Mouse (Mus musculus) CH12.LX (cell line): ENCODE data around the gene Rap1a.

Experiments
- CTCF ChIP-seq, 2 experiments: IDR thresholded peaks in 1 of 2; conservative IDR thresholded peaks in 1 of 2; 2 replicates each; pipeline ENCODE4 v1.5.1; 2011 to 2012; ENCODE audit warnings: low read depth in 2 of 2, low read length in 2 of 2, improper control_type of control experiment in 1 of 2, inconsistent platforms in 1 of 2, mild to moderate bottlenecking in 1 of 2, moderate library complexity in 1 of 2
- POLR2AphosphoS2 ChIP-seq: IDR thresholded peaks from 2 replicates; pipeline ENCODE4 v1.6.1; 2011; ENCODE audit warnings: low read depth, low read length, improper control_type of control experiment

- no peak for TF ChIP-seq CTCF (conservative IDR thresholded peaks at IDR 0.05 in 1 of 2, IDR thresholded peaks at IDR 0.05 in 1 of 2; ENCODE audit: low read depth in 2 of 2, low read length in 2 of 2)
- no peak for TF ChIP-seq POLR2AphosphoS2
Observed at GRCm38 (mm10) chr3:105824103-105824502, 23.0 kb upstream of the Rap1a start.
